Comparison of ENCODE assay signal across 8 mouse cellular contexts in the genomic region with DNA sequence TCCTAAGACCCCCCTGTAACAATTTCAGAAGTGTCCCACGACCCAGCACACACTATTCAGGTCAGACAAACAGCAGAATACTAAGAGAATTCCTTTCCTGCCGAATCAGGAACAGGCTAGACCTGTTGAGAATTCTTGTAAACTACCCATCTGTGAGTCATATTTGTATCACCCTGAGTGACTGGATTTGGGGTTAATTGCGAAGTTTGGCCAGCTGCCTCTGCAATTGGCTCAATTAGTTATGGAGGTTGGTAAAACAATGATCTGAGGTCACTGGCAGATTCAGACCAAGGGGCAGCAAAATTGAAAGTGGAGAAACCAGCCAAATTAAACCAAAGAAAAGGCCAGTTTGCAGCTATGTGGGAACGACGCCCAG.
A peak's percentile ranks its signal among the peaks of the same experiment; 100 is the strongest.
DNase-seq lines count a peak whose midpoint lies in the region; ATAC-seq lines count a peak whose summit lies in the region.

No protein-coding gene starts in this region.

- H3K27ac ChIP-seq in hindbrain, embryonic 11.5 days (ENCODE audit: low read depth, low read length) = 0 out of 2 replicates have a peak overlapping the region, but pooled peaks have one; percentile 24
- no peak overlapping the region for H3K27ac ChIP-seq in hindbrain, embryonic 12.5 days
- H3K27ac ChIP-seq in embryonic facial prominence, embryonic 14.5 days (replicated peaks; ENCODE audit: low read depth, low read length) = peak overlapping the region; percentile 44; the same call in 1 of the 2 replicates

- no peaks in the 10 kb centered on the region for H3K36me3 ChIP-seq in hindbrain, embryonic 11.5 days (ENCODE audit: control insufficient read depth, insufficient read depth, low read length)
- H3K36me3 ChIP-seq in hindbrain, embryonic 12.5 days = no peaks in the 10 kb centered on the region
- no peaks in the 10 kb centered on the region for H3K36me3 ChIP-seq in embryonic facial prominence, embryonic 14.5 days (ENCODE audit: control insufficient read depth, insufficient read depth, low read length)

- H3K9ac ChIP-seq in hindbrain, embryonic 11.5 days (ENCODE audit: low read depth, low read length) = no peak overlapping the region
- no peak overlapping the region for H3K9ac ChIP-seq in hindbrain, embryonic 12.5 days
- H3K9ac ChIP-seq in embryonic facial prominence, embryonic 14.5 days (ENCODE audit: low read depth, low read length) = no peak overlapping the region

- H3K4me3 ChIP-seq in hindbrain, embryonic 11.5 days (ENCODE audit: low read depth, low read length) = no peak overlapping the region
- H3K4me3 ChIP-seq in hindbrain, embryonic 12.5 days = no peak overlapping the region
- H3K4me3 ChIP-seq in embryonic facial prominence, embryonic 14.5 days (ENCODE audit: low read depth, low read length) = no peak overlapping the region

- no peaks in the 10 kb centered on the region for H3K9me3 ChIP-seq in hindbrain, embryonic 11.5 days (ENCODE audit: control insufficient read depth, low read length)
- H3K9me3 ChIP-seq in hindbrain, embryonic 12.5 days (replicated peaks) = no peaks in the 10 kb centered on the region
- no peaks in the 10 kb centered on the region for H3K9me3 ChIP-seq in embryonic facial prominence, embryonic 14.5 days (ENCODE audit: control insufficient read depth, low read length)

- H3K27me3 ChIP-seq in hindbrain, embryonic 11.5 days (ENCODE audit: control insufficient read depth, insufficient read depth, low read length) = no peaks in the 10 kb centered on the region
- H3K27me3 ChIP-seq in hindbrain, embryonic 12.5 days = no peaks in the 10 kb centered on the region
- H3K27me3 ChIP-seq in embryonic facial prominence, embryonic 14.5 days (replicated peaks; ENCODE audit: control insufficient read depth, insufficient read depth, low read length) = no peaks in the 10 kb centered on the region

- no peak for DNase-seq in hindbrain, embryonic 11.5 days (ENCODE audit: low spot score)
- DNase-seq in adrenal gland, postnatal 10 days = peak; percentile 45
- peak; percentile 24 for DNase-seq in embryonic facial prominence, embryonic 14.5 days (ENCODE audit: low spot score)
- peak; percentile 37 for DNase-seq in layer of hippocampus, adult 9-11 months
- DNase-seq in right cerebral cortex, adult 2 months (ENCODE audit: low spot score in 2 of 2) = peak; percentile 33 to 55
- no peak for DNase-seq in T-cell, adult 2 months (ENCODE audit: low spot score)

- peaks cover 3% of the 10 kb centered on the region; the same call in 1 of the 2 replicates for H3K4me1 ChIP-seq in hindbrain, embryonic 11.5 days (replicated peaks; ENCODE audit: control insufficient read depth, insufficient read depth, low read length)
- H3K4me1 ChIP-seq in hindbrain, embryonic 12.5 days = peaks cover 17% of the 10 kb centered on the region
- peaks cover 7% of the 10 kb centered on the region for H3K4me1 ChIP-seq in embryonic facial prominence, embryonic 14.5 days (ENCODE audit: control insufficient read depth, insufficient read depth, low read length)

- H3K4me2 ChIP-seq in hindbrain, embryonic 11.5 days (replicated peaks; ENCODE audit: low read depth, low read length) = no peak overlapping the region
- no peak overlapping the region for H3K4me2 ChIP-seq in hindbrain, embryonic 12.5 days (replicated peaks)
- peak overlapping the region; percentile 10 for H3K4me2 ChIP-seq in embryonic facial prominence, embryonic 14.5 days (ENCODE audit: low read depth, low read length)

- WGBS in hindbrain, embryonic 11.5 days = 68% methylated on average over 5 of the region's 5 CpGs
- 64% methylated on average over 5 of the region's 5 CpGs for WGBS in hindbrain, embryonic 12.5 days
- 33% methylated on average over 5 of the region's 5 CpGs for WGBS in embryonic facial prominence, embryonic 14.5 days

- no peak for ATAC-seq in hindbrain, embryonic 11.5 days (ENCODE audit: low FRiP score)
- no peak for ATAC-seq in hindbrain, embryonic 12.5 days (ENCODE audit: low FRiP score)
- peak; percentile 39 for ATAC-seq in embryonic facial prominence, embryonic 14.5 days (ENCODE audit: low read depth)
- ATAC-seq in activated CD4-positive, CD25-positive, alpha-beta regulatory T cell, adult 4 months = no peak

Comparison
In these comparisons a context has a peak if more than half of its experiments do, and no peak if none do; other contexts are left out.
1. DNase-seq: peak in adrenal gland, postnatal 10 days (single experiment), embryonic facial prominence, embryonic 14.5 days (single experiment), layer of hippocampus, adult 9-11 months (single experiment) and right cerebral cortex, adult 2 months (2 of 2); none in hindbrain, embryonic 11.5 days (single experiment) and T-cell, adult 2 months (single experiment).